Mouse (Mus musculus) heart, adult 2 months (tissue): ENCODE results near the gene Eomes.

Experiments used
- CTCF ChIP-seq: fragments of 200-600 bp; IDR thresholded peaks from 2 replicates; pipeline ENCODE4 v1.8.1; 2022; ENCODE audit warnings: antibody characterized with exemption, mild to moderate bottlenecking, moderate library complexity
- EP300 ChIP-seq: fragments of 200-500 bp; IDR thresholded peaks from 2 replicates; pipeline ENCODE4 v1.6.1; 2011; ENCODE audit warnings: low read depth, low read length, control low read depth; ENCODE audit not compliant: insufficient read depth
- POLR2A ChIP-seq: fragments of 200-500 bp; IDR thresholded peaks from 2 replicates; pipeline ENCODE4 v1.6.1; 2011; ENCODE audit warnings: mild to moderate bottlenecking, low read depth, low read length, control low read depth; ENCODE audit not compliant: insufficient read depth

GRCm38 (mm10) chr9:118510941-118511690 lies 33.1 kb downstream of the Eomes start:
- TF ChIP-seq POLR2A (no peak), CTCF (no peak), EP300 (no peak)
